Mouse (Mus musculus) intestine, embryonic 16.5 days (tissue): ENCODE data around the gene Ero1lb. TPM values are rescaled to one million over a fixed set of nuclear protein-coding genes. Genes with fewer than 3 reads are reported as not detected.

ENCODE experiments used
- ATAC-seq: fragments of 200-750 bp; cut with Nextera tagmentation; 2 replicates; pipeline ENCODE4 v1.8.0; 2017; ENCODE audit warnings: moderate TSS enrichment, moderate library complexity
- H3K27ac ChIP-seq: fragments of 300-500 bp; sonication (generic); 2 replicates; pipeline ENCODE4 v1.5.1; 2014; ENCODE audit warnings: mild to moderate bottlenecking, low read length
- H3K27me3 ChIP-seq: fragments of 300-500 bp; sonication (generic); replicated peaks from 2 replicates; pipeline ENCODE4 v1.6.1; 2014; ENCODE audit warnings: low read length, control low read depth, mixed read lengths; ENCODE audit not compliant: control insufficient read depth, insufficient read depth
- H3K36me3 ChIP-seq: fragments of 300-500 bp; sonication (generic); 2 replicates; pipeline ENCODE4 v1.6.1; 2014; ENCODE audit warnings: low read length, control low read depth; ENCODE audit not compliant: control insufficient read depth, insufficient read depth
- H3K4me1 ChIP-seq: fragments of 300-500 bp; sonication (generic); 2 replicates; pipeline ENCODE4 v1.6.1; 2014; ENCODE audit warnings: low read length, control low read depth, mixed read lengths; ENCODE audit not compliant: control insufficient read depth, insufficient read depth
- H3K4me2 ChIP-seq: fragments of 300-500 bp; sonication (generic); 2 replicates; pipeline ENCODE4 v1.6.1; 2014; ENCODE audit warnings: low read depth, low read length, control low read depth
- H3K4me3 ChIP-seq: fragments of 300-500 bp; sonication (generic); 2 replicates; pipeline ENCODE4 v1.5.1; 2014; ENCODE audit warnings: mild to moderate bottlenecking, low read length
- H3K9ac ChIP-seq: fragments of 300-500 bp; sonication (generic); 2 replicates; pipeline ENCODE4 v1.6.1; 2014; ENCODE audit warnings: low read depth, low read length
- H3K9me3 ChIP-seq: fragments of 300-500 bp; sonication (generic); 2 replicates; pipeline ENCODE4 v1.6.1; 2016; ENCODE audit warnings: low read length, control low read depth; ENCODE audit not compliant: control insufficient read depth
- WGBS: fragments of 180-500 bp; shearing (Covaris S2); extraction: QIAGEN DNeasy Blood & Tissue Kit; methylation state at CpG from one replicate; pipeline ENCODE4 v1.1.7; 2014; 5-methylcytosine and 5-hydroxymethylcytosine counted together
- polyA plus RNA-seq: library from polyadenylated mRNA; unstranded; fragments of >200 nt; fragmentation: Nextera tagmentation; extraction: Ambion mirVana; gene quantifications from 2 replicates; pipeline ENCODE4 v1.2.1, GENCODE M21; 2015

Gene Ero1lb
- 8.0 and 9.9 TPM in 2 replicates for polyA plus RNA-seq

- WGBS = under 1% methylated on average over 73 of the region's 73 CpGs
- Histone ChIP-seq H3K9ac (peak within 1 kb of the TSS; percentile 79), H3K36me3 (no peaks in the 10 kb centered on the region), H3K9me3 (no peaks in the 10 kb centered on the region), H3K4me2 (peak within 1 kb of the TSS; percentile 95), H3K4me1 (peaks cover 5% of the 10 kb centered on the region; the same call in 1 of the 2 replicates), H3K27ac (no peak within 1 kb of the TSS), H3K4me3 (peak within 1 kb of the TSS; percentile 84), H3K27me3 (no peaks in the 10 kb centered on the region)
- peak; percentile 99 for ATAC-seq
Measured at GRCm38 (mm10) chr13:12565621-12566390, at the start of gene Ero1lb. TSS of gene Ero1lb (plus strand) at chr13:12565874.

- peak overlapping the region; percentile 54 for H3K9ac ChIP-seq
- WGBS = 3% methylated on average over 18 of the region's 18 CpGs
- no peaks in the 10 kb centered on the region for H3K36me3 ChIP-seq
- H3K9me3 ChIP-seq = no peaks in the 10 kb centered on the region
- peak overlapping the region; percentile 88 for H3K4me2 ChIP-seq
- no peaks in the 10 kb centered on the region; the same call in 1 of the 2 replicates for H3K4me1 ChIP-seq
- ATAC-seq = peak; percentile 56; the same call in 1 of the 2 replicates
- H3K4me3 ChIP-seq = peak overlapping the region; percentile 53
- 0 out of 2 replicates have a peak, but pooled peaks cover 5% of the 10 kb centered on the region for H3K27me3 ChIP-seq
- H3K27ac ChIP-seq = no peak overlapping the region
Measured at GRCm38 (mm10) chr13:12519371-12519770, 46.3 kb upstream of the Ero1lb start.

GRCm38 (mm10) chr13:12519955-12520584, 45.6 kb upstream of the Ero1lb start, which contains the start of gene Edaradd:
TSS of gene Edaradd (minus strand) at chr13:12520438.
- peak within 1 kb of the TSS; percentile 88 for H3K4me2 ChIP-seq
- peak within 1 kb of the TSS; percentile 53 for H3K4me3 ChIP-seq
- peak within 1 kb of the TSS; percentile 73 for H3K9ac ChIP-seq
- no peaks in the 10 kb centered on the region; the same call in 1 of the 2 replicates for H3K4me1 ChIP-seq
- ATAC-seq = peak; percentile 89
- 0 out of 2 replicates have a peak, but pooled peaks cover 5% of the 10 kb centered on the region for H3K27me3 ChIP-seq
- no peaks in the 10 kb centered on the region for H3K36me3 ChIP-seq
- peak within 1 kb of the TSS; percentile 18; the same call in 1 of the 2 replicates for H3K27ac ChIP-seq
- no peaks in the 10 kb centered on the region for H3K9me3 ChIP-seq
- WGBS = under 1% methylated on average over 35 of the region's 35 CpGs

- no peaks in the 10 kb centered on the region; the same call in 1 of the 2 replicates for H3K4me1 ChIP-seq
- no peak overlapping the region for H3K9ac ChIP-seq
- no peak overlapping the region for H3K4me3 ChIP-seq
- ATAC-seq = no peak
- H3K27ac ChIP-seq = no peak overlapping the region
- H3K36me3 ChIP-seq = no peaks in the 10 kb centered on the region
- H3K27me3 ChIP-seq = 0 out of 2 replicates have a peak, but pooled peaks cover 5% of the 10 kb centered on the region
- H3K4me2 ChIP-seq = no peak overlapping the region
- H3K9me3 ChIP-seq = no peaks in the 10 kb centered on the region
Measured at GRCm38 (mm10) chr13:12522346-12522745, 43.3 kb upstream of the Ero1lb start.

GRCm38 (mm10) chr13:12525678-12526077, 40.0 kb upstream of the Ero1lb start:
- Histone ChIP-seq H3K27ac (no peak overlapping the region), H3K9me3 (no peaks in the 10 kb centered on the region), H3K9ac (no peak overlapping the region), H3K27me3 (no peaks in the 10 kb centered on the region), H3K4me1 (no peaks in the 10 kb centered on the region), H3K4me2 (no peak overlapping the region), H3K4me3 (no peak overlapping the region), H3K36me3 (no peaks in the 10 kb centered on the region)
- ATAC-seq = no peak
- 82% methylated on average over 4 of the region's 4 CpGs for WGBS

GRCm38 (mm10) chr13:12534628-12535027, 31.0 kb upstream of the Ero1lb start:
- Histone ChIP-seq H3K9me3 (no peaks in the 10 kb centered on the region), H3K27ac (no peak overlapping the region), H3K4me1 (no peaks in the 10 kb centered on the region), H3K36me3 (no peaks in the 10 kb centered on the region), H3K4me3 (no peak overlapping the region), H3K27me3 (no peaks in the 10 kb centered on the region), H3K4me2 (no peak overlapping the region), H3K9ac (no peak overlapping the region)
- ATAC-seq = peak; percentile 74
- 72% methylated on average over 3 of the region's 3 CpGs for WGBS

- no peaks in the 10 kb centered on the region for H3K9me3 ChIP-seq
- 72% methylated on average over 6 of the region's 6 CpGs for WGBS
- H3K4me3 ChIP-seq = no peak overlapping the region
- H3K27ac ChIP-seq = no peak overlapping the region
- no peak overlapping the region for H3K4me2 ChIP-seq
- 0 out of 2 replicates have a peak, but pooled peaks cover 4% of the 10 kb centered on the region for H3K27me3 ChIP-seq
- peaks cover 11% of the 10 kb centered on the region for H3K4me1 ChIP-seq
- H3K36me3 ChIP-seq = no peaks in the 10 kb centered on the region
- H3K9ac ChIP-seq = no peak overlapping the region
- ATAC-seq = no peak
Measured at GRCm38 (mm10) chr13:12537971-12538370, 27.7 kb upstream of the Ero1lb start.

GRCm38 (mm10) chr13:12539716-12540115, 26.0 kb upstream of the Ero1lb start:
- Histone ChIP-seq H3K4me1 (peaks cover 11% of the 10 kb centered on the region), H3K27ac (no peak overlapping the region), H3K9me3 (no peaks in the 10 kb centered on the region), H3K9ac (no peak overlapping the region), H3K27me3 (0 out of 2 replicates have a peak, but pooled peaks cover 4% of the 10 kb centered on the region), H3K4me3 (no peak overlapping the region), H3K36me3 (no peaks in the 10 kb centered on the region), H3K4me2 (no peak overlapping the region)
- 34% methylated on average over 11 of the region's 11 CpGs for WGBS
- ATAC-seq = no peak

- ATAC-seq = no peak
- peaks cover 11% of the 10 kb centered on the region for H3K4me1 ChIP-seq
- no peak overlapping the region for H3K4me2 ChIP-seq
- H3K9ac ChIP-seq = no peak overlapping the region
- no peak overlapping the region for H3K4me3 ChIP-seq
- H3K27me3 ChIP-seq = 0 out of 2 replicates have a peak, but pooled peaks cover 4% of the 10 kb centered on the region
- 76% methylated on average over 13 of the region's 13 CpGs for WGBS
- H3K27ac ChIP-seq = no peak overlapping the region
- no peaks in the 10 kb centered on the region for H3K9me3 ChIP-seq
- H3K36me3 ChIP-seq = no peaks in the 10 kb centered on the region
Measured at GRCm38 (mm10) chr13:12540119-12540518, 25.6 kb upstream of the Ero1lb start.
